Mouse (Mus musculus) limb, embryonic 14.5 days (tissue): ENCODE data around the gene Ccdc180. TPM values are rescaled to one million over a fixed set of nuclear protein-coding genes. Genes with fewer than 3 reads are reported as not detected.

Source experiments
- ATAC-seq: fragments of 200-750 bp; cut with Nextera tagmentation; 2 replicates; pipeline ENCODE4 v1.8.0; 2017; ENCODE audit warnings: low read depth, moderate number of reproducible peaks, moderate TSS enrichment; ENCODE audit not compliant: low FRiP score
- DNase-seq: peaks from one replicate; pipeline ENCODE4 v3.0.0-alpha.2; 2015; ENCODE audit warnings: low spot score
- H3K27ac ChIP-seq: fragments of 300-500 bp; sonication (generic); replicated peaks from 2 replicates; pipeline ENCODE4 v1.5.1; 2014; ENCODE audit warnings: low read depth, mild to moderate bottlenecking, low read length, moderate library complexity, mixed read lengths
- H3K27me3 ChIP-seq: fragments of 300-500 bp; sonication (generic); 2 replicates; pipeline ENCODE4 v1.6.1; 2014; ENCODE audit warnings: low read length, mixed read lengths; ENCODE audit not compliant: control insufficient read depth, insufficient read depth
- H3K36me3 ChIP-seq: fragments of 300-500 bp; sonication (generic); 2 replicates; pipeline ENCODE4 v1.6.1; 2014; ENCODE audit warnings: mild to moderate bottlenecking, low read length, moderate library complexity, mixed read lengths; ENCODE audit not compliant: control insufficient read depth, insufficient read depth
- H3K4me1 ChIP-seq: fragments of 300-500 bp; sonication (generic); 2 replicates; pipeline ENCODE4 v1.6.1; 2014; ENCODE audit warnings: antibody characterized with exemption, low read length, mixed read lengths; ENCODE audit not compliant: control insufficient read depth, insufficient read depth
- H3K4me2 ChIP-seq: fragments of 300-500 bp; sonication (generic); replicated peaks from 2 replicates; pipeline ENCODE4 v1.6.1; 2014; ENCODE audit warnings: low read depth, mild to moderate bottlenecking, low read length, moderate library complexity; ENCODE audit not compliant: severe bottlenecking
- H3K4me3 ChIP-seq: fragments of 300-500 bp; sonication (generic); replicated peaks from 2 replicates; pipeline ENCODE4 v1.5.1; 2014; ENCODE audit warnings: low read length
- H3K9ac ChIP-seq: fragments of 300-500 bp; sonication (generic); 2 replicates; pipeline ENCODE4 v1.6.1; 2014; ENCODE audit warnings: mild to moderate bottlenecking, low read depth, low read length, moderate library complexity; ENCODE audit not compliant: severe bottlenecking
- H3K9me3 ChIP-seq: fragments of 300-500 bp; sonication (generic); 2 replicates; pipeline ENCODE4 v1.6.1; 2016; ENCODE audit warnings: low read length; ENCODE audit not compliant: control insufficient read depth
- POLR2A ChIP-seq: fragments of 200-500 bp; IDR thresholded peaks from 2 replicates; pipeline ENCODE4 v1.8.0; 2012; ENCODE audit warnings: inconsistent platforms, mild to moderate bottlenecking, moderate library complexity, borderline replicate concordance; ENCODE audit not compliant: insufficient read depth, insufficient read length; ENCODE audit errors: extremely low read depth
- WGBS: fragments of 180-500 bp; shearing (Covaris S2); extraction: QIAGEN DNeasy Blood & Tissue Kit; methylation state at CpG from one replicate; pipeline ENCODE4 v1.1.7; 2014; 5-methylcytosine and 5-hydroxymethylcytosine counted together
- polyA plus RNA-seq, 2 experiments: library from polyadenylated mRNA; depleted of rRNA in 1 of 2; stranded (reverse) in 1 of 2; unstranded in 1 of 2; fragments of >200 nt; fragmentation: Nextera tagmentation in 1 of 2; extraction: Ambion mirVana in 1 of 2; gene quantifications; 2 replicates each; pipeline versions ENCODE4 v1.2.1 to v1.2.3; 2012 to 2014

Ccdc180 gene
- polyA plus RNA-seq, 2 experiments, result 0.03 to 0.07 TPM

DNA sequence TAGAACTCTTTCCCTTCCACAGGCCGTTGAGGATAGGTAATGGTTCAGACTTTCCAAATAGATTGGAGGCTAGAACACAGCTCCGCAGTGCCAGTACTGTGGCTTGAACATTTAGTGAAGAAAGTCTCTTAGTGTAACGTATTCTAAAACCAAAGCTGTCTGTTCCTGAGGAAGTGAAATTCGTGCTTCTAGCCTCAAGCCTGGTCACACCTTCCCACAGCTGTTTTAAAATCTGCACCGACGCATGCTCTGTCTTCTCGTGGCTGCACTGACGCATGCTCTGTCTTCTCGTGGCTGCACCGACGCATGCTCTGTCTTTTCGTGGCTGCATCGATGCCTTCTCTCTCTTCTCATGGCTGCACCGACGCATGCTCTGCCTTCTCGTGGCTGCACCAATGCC lies 6.9 kb upstream of the Ccdc180 start:
- H3K27me3 ChIP-seq, result no peaks in the 10 kb centered on the region
- H3K27ac ChIP-seq, result no peak overlapping the region
- H3K9me3 ChIP-seq, result no peaks in the 10 kb centered on the region
- ATAC-seq (no peak), DNase-seq (no peak)
- TF ChIP-seq POLR2A, result no peak
- no peak overlapping the region for H3K4me2 ChIP-seq
- no peak overlapping the region for H3K4me3 ChIP-seq
- 94% methylated on average over 16 of the region's 16 CpGs for WGBS
- H3K36me3 ChIP-seq, result no peaks in the 10 kb centered on the region
- no peaks in the 10 kb centered on the region for H3K4me1 ChIP-seq
- no peak overlapping the region for H3K9ac ChIP-seq

GRCm38 (mm10) chr4:45889487-45889886 lies 616 bp upstream of the Ccdc180 start:
- WGBS, result 55% methylated on average over 6 of the region's 6 CpGs
- no peak overlapping the region for H3K9ac ChIP-seq
- H3K27ac ChIP-seq, result no peak overlapping the region
- H3K4me2 ChIP-seq, result no peak overlapping the region
- no peaks in the 10 kb centered on the region for H3K27me3 ChIP-seq
- H3K9me3 ChIP-seq, result no peaks in the 10 kb centered on the region
- DNase-seq, result no peak
- no peak for ATAC-seq
- H3K4me3 ChIP-seq, result no peak overlapping the region
- peaks cover 10% of the 10 kb centered on the region for H3K4me1 ChIP-seq
- no peak for TF ChIP-seq POLR2A
- no peaks in the 10 kb centered on the region for H3K36me3 ChIP-seq

- Histone ChIP-seq H3K4me1 (peaks cover 13% of the 10 kb centered on the region; the same call in 1 of the 2 replicates), H3K36me3 (no peaks in the 10 kb centered on the region), H3K4me3 (no peak overlapping the region), H3K9me3 (no peaks in the 10 kb centered on the region), H3K9ac (no peak overlapping the region), H3K4me2 (peak overlapping the region; percentile 17; the same call in 1 of the 2 replicates), H3K27ac (no peak overlapping the region), H3K27me3 (no peaks in the 10 kb centered on the region)
- 9% methylated on average over 16 of the region's 16 CpGs for WGBS
- TF ChIP-seq POLR2A, result no peak
- DNase-seq (peak; percentile 15), ATAC-seq (peak; percentile 57; the same call in 1 of the 2 replicates)
Measured at GRCm38 (mm10) chr4:45896425-45897081, 6.5 kb downstream of the Ccdc180 start.

- no peak for TF ChIP-seq POLR2A
- Histone ChIP-seq H3K4me1 (peaks cover 13% of the 10 kb centered on the region; the same call in 1 of the 2 replicates), H3K4me3 (no peak overlapping the region), H3K27ac (no peak overlapping the region), H3K9me3 (no peaks in the 10 kb centered on the region), H3K36me3 (no peaks in the 10 kb centered on the region), H3K9ac (no peak overlapping the region), H3K27me3 (no peaks in the 10 kb centered on the region), H3K4me2 (no peak overlapping the region)
- ATAC-seq, result no peak
- no peak for DNase-seq
- WGBS, result 50% methylated on average over 5 of the region's 5 CpGs
Measured at GRCm38 (mm10) chr4:45898413-45898812, 8.3 kb downstream of the Ccdc180 start.

- Histone ChIP-seq H3K27me3 (no peaks in the 10 kb centered on the region), H3K27ac (no peak overlapping the region), H3K4me3 (no peak overlapping the region), H3K4me2 (no peak overlapping the region), H3K4me1 (no peaks in the 10 kb centered on the region), H3K36me3 (no peaks in the 10 kb centered on the region), H3K9me3 (no peaks in the 10 kb centered on the region), H3K9ac (no peak overlapping the region)
- no peak for TF ChIP-seq POLR2A
- ATAC-seq, result no peak
- WGBS, result 91% methylated on average over 13 of the region's 13 CpGs
- DNase-seq, result no peak
Measured at GRCm38 (mm10) chr4:45909256-45909655, 19.2 kb downstream of the Ccdc180 start.
